Mouse (Mus musculus) ES-CJ7 (cell line): Measurements from ENCODE around the gene Pglyrp4.
A peak's percentile ranks its signal among the peaks of the same experiment; 100 is the strongest.
"Not testable (repeated sequence)": the region's sequence is repeated elsewhere in the genome, so short reads cannot be mapped to it uniquely, and the experiment has no call there.

ENCODE experiments used
- DNase-seq: peaks from one replicate; pipeline ENCODE4 v3.0.0; 2011; ENCODE audit warnings: low read depth, low spot score

Gene Pglyrp4

DNA sequence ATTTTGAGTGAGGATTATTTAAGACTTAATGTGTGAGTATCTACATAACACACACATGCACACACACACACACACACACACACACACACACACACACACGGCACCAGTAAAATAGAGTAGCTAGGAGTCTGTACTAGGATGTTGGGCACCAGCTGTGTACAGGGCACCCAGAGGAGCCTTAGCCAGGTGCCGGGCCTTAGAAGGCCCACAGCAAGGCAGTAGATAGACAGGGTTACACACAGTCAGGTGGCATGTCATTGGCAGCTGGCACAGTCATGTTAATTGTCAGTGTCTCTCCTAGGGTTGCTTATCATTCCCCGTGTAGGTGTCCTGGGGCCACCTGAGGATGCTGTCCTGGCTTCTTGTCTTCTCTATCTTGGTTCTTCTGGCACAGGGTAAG, at the start of gene Pglyrp4:
TSS of gene Pglyrp4 (plus strand) at position 301 of the 400 bp plus-strand sequence.
- DNase-seq = no peak

DNA sequence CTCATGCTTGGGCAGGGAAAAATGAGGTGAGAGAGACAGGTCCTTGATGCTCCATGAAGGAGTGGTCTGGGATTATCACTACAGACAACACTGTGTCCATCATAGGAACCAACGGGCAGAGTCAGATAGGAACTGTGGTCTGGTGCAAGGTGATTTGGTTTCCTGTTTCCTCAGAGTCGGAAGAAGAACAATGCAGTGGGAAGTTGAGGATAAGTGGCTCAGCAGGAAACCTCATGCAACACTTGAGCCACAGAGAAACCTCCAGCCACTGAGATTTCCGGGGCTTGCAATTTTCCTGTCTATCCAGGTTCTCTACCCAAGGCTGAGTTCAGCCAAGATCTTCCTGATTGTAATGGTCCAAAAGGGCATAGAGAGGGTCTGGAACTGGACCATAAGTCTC, 48.0 kb upstream of the Pglyrp4 start:
- DNase-seq = peak; percentile 6

DNA sequence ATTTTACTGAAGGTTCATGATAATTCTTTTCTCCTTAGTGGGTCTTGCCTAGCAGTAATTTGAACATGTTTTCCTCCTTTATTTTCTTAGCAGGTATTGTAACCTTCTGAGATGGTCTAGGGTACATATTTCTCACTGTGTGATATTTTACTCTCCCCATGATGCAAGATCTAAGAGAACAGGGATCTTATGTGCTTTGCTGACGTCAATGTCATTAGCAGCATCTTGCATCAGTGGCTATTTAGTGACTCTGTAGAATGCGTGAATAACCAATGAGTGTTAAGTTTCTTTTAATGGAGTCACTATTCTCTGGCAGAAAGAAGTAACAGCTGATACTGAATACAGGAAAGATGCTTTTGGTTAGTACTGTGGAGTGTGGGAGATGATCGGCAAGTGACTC, 42.8 kb upstream of the Pglyrp4 start:
- no peak for DNase-seq

DNA sequence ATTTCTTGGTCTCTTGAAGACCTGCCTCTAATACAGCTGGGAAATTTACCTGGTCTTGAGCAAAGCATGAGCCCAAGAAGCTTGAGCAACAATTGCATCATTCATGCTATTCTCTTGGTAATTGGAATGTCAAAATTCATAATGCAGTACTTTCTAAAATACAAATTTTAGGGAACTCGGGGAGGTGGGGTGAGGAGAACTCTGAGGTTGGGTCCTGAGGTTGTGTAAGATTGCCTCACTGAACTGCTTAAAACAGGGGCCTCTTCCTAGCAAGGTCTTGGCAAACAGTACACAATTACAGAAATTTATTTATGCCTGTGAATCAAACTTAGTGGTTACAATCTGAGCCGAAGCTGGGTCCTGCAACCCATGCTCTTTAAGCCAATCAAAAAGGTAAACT, 39.9 kb upstream of the Pglyrp4 start:
- no peak for DNase-seq

DNA sequence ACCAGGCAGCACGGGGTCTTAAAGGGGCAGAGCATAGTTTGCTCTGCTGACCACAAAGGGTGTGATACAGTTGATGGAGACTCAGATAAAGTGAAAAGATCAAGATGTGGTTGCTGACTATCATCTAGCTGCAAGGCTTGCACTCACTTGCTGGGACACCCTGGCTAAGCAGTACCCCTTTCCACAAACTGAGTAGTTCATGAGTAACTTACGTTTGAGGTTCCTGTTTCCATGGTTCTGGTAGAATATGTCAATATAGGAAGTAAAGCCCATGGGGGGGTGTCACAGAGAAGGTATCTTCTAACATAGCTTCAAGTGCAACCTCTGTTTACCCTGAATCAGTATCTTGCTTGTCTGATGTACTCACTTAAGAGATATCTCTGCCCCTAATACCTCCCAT, 33.2 kb upstream of the Pglyrp4 start:
- no peak for DNase-seq

DNA sequence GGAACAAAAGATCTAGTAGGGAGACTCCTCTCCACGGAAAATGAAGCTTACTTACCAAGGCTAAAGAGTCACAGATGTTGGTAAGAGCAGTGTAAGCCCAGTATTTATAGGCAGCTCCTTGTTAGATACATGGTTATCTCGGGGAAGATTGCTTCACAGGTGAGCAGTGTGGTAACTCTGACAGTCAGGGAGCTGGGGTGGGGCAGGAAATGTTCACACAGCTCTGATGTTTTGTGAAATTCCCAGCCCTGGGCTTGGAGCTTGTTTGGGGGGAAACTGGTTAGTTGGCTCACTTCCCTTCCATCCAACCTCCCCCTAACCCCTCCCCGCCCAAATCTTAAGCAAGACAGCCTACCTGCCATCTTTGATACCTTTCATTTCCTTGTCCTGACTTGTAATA, 31.1 kb upstream of the Pglyrp4 start, which contains the start of gene S100a9:
TSS of gene S100a9 (minus strand) at position 109 of the 400 bp plus-strand sequence.
- no peak for DNase-seq

DNA sequence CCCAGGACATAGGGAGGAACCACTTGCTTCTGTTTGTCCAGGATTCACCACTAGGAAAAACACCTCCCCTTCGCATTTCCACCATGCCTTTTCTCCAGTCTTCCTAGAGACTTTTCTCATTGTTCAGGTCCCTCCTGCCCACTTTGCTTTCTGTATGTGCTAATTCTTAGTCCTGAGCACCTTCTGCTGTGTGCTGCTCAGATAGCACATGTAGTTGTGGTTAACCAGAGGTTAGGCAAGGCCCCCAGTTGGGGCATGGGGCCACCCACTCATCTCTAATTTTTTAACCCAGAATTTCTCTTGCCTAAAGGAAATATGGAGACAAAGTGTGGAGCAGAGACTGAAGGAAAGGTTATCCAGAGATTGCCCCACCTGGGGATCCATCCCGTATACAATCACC, 24.5 kb upstream of the Pglyrp4 start:
- no peak for DNase-seq

DNA sequence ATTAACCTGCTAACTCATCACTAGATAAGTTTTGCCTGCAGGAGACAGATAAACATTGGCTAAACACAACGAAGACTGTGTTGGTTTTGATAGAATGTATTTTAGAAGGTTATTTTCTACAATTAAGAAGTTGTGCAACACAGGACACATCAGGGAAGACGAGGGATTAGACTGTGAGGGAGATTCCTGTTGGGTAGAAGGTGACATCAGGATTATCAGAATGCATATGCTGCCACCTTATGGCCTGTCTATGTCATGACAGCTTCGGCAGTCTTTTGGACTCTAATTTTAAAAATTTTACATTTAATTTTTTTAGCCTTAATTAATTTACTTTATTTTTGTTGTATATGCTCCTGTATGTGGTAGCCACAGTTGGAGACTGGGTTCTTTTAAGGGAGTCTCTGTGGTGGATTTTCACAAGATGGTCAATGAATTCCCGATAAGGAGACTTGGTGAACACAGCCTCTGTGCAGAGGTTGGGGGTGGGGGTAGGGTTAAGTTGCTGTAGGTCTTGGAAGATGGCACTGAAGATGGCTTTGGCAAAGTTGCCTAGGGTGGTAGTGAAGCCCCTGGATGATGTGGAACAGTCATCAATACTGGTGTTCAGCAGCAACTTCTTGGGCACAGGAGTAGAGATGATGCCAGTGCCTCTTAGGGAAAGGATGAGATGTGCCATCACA, 18.0 kb upstream of the Pglyrp4 start:
- peak; percentile 38 for DNase-seq

DNA sequence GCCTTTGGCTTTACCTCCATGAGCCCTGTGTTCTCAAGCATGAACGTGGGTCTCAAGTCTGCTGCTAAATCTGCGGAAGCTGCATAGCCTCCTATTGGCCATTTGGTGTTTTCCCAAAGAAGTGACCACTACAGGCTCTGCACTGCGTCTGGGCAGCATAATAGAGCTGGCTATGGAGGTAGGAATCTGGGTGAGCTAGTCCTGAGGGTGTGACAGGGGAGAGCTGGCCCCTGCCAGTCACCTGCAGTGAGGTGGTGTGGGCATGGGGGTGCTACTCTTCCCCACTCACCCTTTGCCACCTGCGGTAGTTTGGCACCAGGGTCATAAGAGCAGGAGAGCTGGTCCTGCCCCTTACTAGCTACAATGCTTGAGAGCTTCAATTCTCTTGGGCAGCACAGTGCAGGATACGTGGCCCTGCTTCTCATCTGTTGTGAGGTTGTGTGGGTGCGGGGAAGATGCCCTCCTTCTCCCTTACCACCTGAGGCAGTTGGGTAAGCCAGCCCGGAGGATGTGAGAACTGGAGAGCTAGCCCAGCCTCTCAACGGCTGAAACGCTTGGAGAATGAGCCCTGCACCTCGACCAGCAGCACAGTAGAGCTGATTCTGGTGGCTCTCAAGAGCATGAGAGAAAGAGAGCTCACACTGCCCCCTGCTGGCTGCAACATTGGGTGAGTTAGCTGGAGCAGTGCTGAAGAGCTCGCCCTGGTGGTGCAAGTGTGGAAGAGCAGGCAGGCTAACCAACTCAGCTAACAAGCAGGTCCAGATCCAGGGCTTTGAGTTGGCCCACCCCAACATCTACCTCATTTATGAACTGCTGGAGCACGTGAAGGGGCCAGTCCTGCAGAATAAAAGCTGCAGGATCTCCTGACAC, 16.9 kb upstream of the Pglyrp4 start:
- peak; percentile 95 for DNase-seq

DNA sequence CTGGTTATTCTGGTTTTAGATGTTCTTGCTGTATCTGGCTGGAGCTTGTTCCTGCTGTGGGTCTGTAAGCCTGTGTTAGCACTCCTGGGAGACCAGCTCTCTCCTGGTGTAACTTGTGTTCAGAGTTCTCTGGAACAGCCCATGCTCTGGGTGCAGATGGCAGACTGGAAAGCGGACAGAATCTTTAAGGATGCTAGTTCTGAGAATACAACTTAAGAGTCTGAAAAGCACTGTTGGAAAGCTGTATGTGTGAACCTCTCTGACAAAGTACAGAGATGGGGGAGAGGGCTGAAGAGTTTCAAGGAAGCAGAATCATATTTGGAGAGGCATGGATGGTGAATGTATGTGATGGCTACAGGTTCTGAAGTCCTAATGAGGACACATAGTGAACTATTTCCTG, 23.0 kb downstream of the Pglyrp4 start:
- no peak for DNase-seq

DNA sequence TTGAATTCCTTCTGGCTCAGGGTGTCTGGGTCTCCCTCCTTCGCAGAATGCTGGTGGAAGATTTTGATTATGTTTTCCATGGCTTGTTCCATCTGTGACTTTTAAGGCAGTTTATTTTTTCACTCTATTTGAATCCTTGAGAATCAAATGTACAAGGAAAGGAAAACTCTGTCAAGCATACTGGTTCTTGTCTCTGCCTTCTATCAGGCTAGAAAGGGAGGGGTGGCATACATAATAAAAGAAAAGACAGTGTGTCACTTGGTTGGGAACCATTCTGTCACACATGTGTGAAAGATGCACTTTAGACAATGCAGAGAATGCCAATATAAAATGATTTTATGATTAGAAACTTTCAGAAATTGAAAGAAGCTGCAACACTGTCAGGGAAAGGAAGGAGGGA, 51.1 kb downstream of the Pglyrp4 start, which contains the start of gene Gm5849:
TSS of gene Gm5849 (minus strand) at position 101 of the 400 bp plus-strand sequence.
- DNase-seq = not testable (repeated sequence)
